Mouse (Mus musculus) stomach, postnatal 0 days (tissue): Measurements from ENCODE around the gene Lman2l.

ENCODE experiments used
- CTCF ChIP-seq: IDR thresholded peaks from 2 replicates; pipeline ENCODE4 v1.5.1; 2016; ENCODE audit warnings: antibody characterized with exemption, low read depth, mild to moderate bottlenecking, moderate library complexity
- EP300 ChIP-seq: optimal IDR thresholded peaks from 2 replicates; pipeline ENCODE3; 2016; ENCODE audit warnings: antibody characterized with exemption

DNA sequence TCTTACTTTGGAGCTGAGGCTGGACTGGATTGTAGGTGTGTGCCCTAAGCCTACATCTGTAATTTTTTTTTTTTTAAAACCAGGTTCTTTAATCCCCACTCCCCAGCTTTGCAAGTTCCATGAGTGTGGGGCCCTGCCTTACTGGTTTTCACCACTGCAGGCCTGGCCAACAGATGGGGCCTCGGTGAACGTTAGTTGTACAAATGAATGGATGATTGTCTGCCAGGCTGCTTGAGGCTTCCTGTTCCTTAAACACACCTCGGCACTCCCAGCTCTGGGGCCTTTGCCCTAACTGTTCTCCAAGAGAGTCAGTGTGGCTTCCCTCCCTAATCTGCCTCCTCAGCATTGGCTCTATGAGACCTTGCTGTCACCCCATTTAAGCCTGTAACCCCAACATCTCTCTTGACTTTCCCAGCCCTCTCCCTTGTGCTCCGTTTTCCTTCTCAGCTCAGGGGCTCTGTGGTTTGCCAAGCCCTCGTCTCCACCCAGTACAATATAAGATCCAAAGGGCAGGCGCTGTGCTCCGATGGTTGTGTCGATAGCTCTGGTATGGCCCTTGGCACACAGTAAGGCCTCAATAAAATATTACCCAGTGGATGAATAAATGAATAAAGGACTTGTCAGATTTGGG, 30.5 kb upstream of the Lman2l start:
- no peak for TF ChIP-seq CTCF
- no peak for TF ChIP-seq EP300
